Mouse (Mus musculus) thymus, postnatal 36 days (tissue): ENCODE data around the gene Ubtd2.
A peak's percentile ranks its signal among the peaks of the same experiment; 100 is the strongest.

Experiments used
- DNase-seq, 2 experiments: peaks; one replicate each; pipeline ENCODE4 v3.0.0; 2022; ENCODE audit warnings: mixed read lengths in 2 of 2

Ubtd2 gene

DNA sequence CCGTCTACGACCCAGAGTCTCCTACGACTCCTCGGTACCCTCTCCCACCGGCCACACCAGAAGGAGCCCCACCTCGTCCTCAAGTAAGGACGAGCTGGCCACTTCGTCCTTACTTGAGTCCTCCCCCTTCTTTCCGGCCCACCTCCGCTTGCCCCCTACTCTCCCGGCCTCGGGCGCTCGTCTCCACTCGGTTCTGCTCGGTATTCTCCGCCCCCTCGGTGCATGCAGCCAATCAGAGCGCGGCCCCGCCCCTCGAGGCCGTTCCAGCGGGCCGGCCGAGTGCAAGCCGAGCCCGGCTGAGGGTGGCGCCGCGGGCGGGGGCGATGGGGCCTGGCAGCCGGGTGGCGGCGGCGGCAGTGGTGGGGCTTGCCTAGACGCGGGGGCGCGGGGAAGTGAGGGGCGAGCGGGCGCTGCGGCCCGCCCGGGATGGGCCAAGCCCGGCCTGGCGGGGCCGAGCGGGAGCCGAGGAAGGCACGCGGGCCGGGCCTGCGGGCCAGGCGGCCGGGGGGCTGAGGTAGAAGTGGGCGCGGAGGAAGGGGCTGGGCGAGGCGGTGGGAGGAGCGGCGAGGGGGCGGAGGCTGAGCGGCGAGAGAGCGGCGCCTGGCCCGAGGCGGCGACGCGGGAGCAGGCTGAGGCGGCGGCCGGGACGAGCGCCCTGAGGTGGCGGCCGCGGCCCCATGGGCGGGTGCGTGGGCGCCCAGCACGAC lies at the start of gene Ubtd2:
Ubtd2 (plus strand) TSS at position 571 of the 707 bp plus-strand sequence.
- peak; percentile 99 for DNase-seq

DNA sequence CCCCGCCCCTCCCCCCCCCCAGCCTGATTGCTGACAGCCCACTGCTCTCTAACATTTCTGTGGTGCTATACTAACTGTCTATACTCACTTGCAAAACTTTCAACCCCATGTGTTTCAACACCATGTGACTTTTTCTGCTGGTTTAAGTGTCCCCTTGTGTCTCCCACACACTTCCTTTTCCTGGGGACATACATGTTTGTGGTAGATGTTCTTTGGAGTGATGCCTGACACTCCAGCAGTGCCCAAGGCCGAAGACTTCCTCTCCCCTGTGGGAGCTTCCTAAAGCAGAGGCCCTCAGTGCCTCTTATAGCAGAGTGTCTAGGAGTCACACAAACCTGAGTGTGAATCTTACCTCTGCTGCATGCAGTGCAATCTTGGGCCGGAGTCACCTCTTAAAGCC lies 47.3 kb upstream of the Ubtd2 start:
- no peak for DNase-seq

DNA sequence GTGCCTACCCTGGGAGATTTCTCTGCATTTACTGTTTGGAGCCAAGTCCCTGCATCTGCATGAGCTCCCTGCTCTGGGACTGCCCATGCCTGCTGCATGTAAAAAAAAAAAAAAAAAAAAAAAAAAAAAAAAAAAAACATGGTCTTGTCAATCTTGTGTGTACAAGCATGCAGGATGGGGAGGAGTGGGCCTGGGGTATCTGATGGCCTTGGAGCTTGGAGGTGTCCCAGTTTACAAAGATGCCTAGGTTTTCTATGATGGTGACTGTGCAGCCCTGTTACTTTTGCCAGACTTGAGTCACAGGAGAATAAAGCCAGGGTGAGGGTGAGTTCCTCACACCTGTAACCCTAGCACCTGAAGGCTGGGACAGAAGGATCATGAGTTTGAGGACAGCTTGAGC lies 46.1 kb upstream of the Ubtd2 start:
- no peak for DNase-seq

DNA sequence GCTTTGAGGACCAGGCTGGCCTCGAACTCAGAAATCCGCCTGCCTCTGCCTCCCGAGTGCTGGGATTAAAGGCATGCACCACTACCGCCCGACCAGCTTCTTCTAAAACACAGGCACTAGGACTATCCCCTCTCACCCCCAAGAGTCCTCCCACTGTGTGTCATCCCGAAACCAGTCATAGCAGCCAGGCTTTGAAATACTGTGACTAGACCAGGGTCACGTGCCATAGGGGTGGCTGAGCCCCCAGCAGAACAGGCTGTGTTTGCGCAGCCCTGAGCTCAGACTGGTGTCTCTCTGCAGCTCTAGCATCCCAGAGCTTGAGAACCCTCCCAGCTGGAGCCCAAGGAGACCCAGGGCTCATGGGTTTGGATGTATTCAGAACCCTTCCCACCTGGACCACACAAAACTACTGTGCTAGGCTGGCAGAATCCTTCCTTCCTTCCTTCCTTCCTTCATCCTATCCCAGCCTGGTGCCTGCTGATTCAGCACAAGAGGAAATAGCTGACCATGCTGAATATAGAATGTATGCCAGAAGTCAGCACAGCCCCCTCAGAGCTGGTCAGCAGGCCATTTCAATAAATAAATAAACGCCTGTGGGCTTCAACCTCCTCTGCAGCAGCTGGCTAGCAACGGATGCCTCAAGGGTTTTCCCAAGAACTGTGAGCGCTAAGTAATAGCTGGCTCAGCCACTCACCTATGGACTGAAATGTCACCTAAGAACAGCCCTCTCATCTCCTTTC lies 45.2 kb upstream of the Ubtd2 start:
- DNase-seq: no peak

DNA sequence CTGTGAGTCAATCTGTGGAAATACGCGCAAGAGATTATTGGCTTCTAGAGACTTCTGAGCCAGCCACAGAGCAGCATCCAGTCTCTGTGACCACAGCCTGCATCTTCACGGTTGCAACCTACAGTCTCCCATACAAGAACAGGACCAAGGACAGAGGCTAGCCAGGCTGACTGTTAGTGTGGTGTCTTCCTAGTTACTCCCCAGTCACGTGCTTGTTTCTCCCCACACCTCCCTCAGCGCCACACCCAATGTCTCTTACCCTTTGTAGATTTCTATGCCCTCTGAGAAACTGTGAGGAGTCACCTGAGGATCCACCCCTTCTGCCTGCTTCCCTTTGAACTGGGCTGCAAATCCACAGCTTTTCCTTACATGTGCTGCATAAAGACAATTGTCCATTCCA lies 35.2 kb upstream of the Ubtd2 start:
- DNase-seq: no peak

DNA sequence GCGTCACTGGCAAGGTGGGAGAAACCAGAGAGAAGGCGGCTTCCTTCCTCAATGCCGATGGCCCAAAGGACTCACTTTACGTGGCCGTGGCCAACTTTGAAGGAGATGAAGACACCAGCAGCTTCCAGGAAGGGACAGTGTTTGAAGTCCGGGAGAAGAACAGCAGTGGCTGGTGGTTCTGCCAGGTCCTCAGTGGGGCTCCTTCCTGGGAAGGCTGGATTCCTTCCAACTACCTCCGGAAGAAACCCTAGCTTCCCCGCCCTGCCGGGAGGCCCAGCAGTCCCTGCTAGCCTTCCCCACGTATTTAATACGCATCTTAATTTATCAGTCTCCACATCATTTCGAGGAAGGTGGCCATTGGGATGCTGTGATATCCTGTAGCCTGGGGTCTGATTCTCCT lies 31.9 kb upstream of the Ubtd2 start:
- DNase-seq: no peak

DNA sequence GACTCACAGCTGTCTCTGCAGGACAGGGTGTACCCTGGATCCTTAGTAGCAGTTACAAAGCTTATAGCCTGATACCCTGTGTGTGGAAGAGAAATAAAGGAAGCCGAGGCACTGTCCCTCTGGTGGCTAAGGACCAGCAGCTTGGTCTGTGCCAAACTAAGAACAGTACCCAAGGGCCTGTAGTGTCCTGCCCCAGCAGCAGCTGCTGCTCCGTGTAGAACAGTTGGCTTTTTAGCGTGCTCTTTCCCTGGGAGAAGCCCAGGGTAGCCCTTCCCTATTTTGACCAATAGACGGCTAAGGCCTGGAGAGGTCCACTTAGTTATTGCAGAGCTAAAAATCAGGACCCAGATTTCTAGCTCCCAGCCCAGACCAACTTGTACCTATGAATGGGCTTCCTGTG lies 30.6 kb upstream of the Ubtd2 start:
- no peak for DNase-seq

DNA sequence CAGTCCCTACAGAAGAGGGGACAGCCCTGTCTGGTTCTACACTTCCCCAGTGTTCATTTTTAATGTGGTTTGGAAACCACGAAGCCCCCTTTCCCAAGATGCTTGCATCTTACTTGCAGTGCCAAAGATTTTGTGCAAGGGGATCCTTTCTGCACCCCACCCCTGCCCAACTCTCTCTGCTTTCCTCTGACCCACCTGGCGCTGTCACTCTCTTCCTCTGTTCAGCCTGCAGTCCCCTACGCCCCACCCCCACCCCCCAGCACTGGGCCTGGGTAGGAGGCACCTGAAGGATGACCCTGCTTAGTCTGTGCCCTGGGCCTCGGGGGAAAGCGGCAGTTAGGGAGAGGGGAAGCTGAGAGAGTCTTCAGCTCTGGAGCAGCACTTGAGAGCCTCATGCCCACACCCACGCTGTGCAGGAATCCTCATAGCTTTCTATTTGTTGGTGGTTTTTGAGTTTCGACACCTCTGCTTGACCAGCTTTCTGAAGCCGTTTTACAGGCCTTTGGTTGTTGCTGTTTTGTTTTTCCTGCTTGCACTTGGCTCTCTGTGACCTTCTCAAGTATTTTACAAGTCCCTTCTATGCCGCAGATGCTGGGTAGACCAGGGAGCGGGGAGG lies 30.0 kb upstream of the Ubtd2 start:
- no peak for DNase-seq

DNA sequence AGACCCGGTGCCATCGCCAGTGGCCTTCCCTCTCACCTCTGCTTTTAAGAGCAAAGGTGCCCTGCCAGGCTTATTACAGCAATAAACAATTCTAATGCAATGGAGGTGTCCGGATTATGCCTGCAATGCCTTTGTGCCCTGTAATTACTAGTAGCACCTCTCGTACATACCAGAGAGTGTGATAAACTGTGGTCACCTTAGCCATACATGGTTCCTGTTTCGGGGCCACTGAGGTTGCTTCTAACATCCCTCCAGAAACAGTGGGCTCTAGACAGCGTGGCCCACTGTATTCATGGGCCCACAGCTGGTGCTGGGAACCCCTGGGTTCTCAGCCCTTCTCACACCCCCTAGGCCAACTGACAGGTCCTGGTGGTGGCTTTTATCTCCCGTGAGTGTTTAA lies 27.6 kb upstream of the Ubtd2 start:
- no peak for DNase-seq

DNA sequence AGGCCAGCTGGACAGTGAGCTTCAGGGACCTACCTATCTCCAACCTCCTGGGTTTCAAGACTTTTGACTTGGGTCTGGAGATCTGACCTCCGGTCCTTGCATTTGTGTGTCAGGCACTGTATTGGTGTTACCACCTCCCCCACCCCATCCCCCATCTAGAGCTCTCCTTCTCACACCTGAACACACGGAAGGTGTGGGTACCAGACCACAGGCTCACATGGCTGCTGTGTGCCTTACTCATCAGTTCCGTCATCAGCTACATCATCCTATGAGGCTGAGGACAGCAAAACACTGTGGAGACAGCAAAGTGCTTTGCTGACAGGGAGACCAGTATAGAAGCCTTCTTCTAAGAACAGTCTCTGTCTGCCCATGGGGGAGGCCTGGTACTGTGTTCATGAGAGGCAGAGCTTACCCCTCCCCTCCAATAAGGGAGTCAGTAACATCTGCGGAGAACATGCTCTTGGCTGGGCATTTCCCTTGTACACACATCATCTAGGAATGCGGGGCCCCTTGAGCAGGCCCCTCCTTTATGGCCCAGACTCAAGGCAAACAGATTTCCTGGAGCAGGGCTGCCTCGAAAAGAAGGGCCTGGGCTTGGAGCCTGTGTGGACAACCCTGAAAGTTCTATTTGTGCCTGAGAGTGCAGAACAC lies 19.6 kb upstream of the Ubtd2 start:
- no peak for DNase-seq

DNA sequence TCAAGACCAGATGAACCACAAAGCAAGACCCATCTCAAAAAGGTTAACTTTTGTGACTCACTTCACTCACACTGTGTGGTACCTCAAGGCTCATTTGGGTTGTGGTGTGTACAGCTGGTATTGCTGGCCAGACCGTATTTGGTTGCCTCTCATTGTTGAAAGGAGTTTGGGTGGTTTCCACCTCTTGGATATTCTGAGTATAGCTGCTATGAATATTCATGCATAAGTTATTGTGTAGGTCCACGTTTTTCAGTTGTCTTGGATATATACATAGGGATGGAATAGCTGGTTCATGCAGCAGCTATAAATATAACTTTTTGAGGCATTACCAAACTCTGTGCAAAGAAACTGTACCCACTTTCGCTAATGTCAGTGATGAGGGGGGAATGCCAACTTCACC lies 12.6 kb upstream of the Ubtd2 start:
- no peak for DNase-seq

DNA sequence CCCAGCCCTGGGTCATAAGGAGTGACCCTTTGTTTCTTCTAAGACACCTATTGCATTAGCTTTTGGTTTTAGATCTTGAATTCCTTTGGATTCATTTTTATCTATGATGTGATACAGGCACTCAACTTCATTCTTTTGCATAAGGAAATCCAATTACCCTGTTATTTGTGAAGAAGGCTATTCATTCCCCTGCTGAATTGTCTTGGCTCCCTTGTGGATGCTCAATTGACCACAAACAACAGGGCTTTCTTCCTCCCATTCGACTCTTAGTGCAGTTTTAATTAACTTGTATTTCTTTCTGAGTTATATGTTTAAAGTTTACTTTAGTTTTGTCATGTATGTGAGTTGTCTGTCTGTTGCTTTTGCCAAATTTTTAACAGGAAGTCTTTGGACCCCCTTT lies 10.9 kb upstream of the Ubtd2 start:
- no peak for DNase-seq

DNA sequence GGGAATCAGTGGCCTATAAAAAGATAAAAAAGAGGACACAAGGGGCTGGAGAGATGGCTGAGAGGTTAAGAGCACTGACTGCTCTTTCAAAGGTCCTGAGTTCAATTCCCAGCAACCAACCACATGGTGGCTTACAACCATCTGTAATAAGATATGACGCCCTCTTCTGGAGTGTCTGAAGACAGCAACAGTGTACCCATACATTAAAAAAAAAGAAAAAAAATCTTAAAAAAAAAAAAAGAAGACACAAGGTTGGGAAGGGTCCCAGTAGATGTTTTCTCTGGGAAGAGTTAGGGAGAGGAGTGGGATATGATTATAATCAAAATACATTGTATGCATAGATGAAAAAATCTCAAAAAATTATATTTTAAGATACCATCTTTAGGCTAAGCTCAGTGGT lies 10.0 kb upstream of the Ubtd2 start:
- DNase-seq: no peak

DNA sequence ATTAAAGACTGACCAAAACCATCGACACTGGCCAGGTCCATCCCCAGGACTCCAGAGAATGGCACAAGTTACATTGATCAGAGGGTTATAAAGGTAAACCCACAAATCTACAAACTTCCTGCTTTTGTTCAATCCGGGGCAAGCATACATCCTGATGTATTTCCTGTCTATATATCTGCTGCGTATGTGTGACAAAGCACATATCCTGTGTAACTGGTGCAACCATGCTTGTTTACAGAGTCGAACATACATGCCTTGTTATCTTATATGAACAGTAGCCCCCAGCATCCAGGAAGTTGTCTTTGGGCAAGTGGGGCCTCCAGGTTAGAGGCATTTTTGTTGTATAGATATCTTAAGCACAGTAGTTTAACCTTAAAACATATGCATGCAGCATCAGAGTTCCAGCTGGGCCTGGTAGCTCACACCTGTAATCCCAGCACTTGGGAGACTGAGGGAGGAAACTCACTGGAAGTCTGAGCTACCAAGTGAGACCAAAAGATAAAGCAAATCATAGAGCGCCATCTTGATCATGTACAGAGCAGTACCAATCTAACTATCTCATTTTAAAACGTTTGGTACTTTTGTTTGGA lies 9.4 kb upstream of the Ubtd2 start:
- no peak for DNase-seq

DNA sequence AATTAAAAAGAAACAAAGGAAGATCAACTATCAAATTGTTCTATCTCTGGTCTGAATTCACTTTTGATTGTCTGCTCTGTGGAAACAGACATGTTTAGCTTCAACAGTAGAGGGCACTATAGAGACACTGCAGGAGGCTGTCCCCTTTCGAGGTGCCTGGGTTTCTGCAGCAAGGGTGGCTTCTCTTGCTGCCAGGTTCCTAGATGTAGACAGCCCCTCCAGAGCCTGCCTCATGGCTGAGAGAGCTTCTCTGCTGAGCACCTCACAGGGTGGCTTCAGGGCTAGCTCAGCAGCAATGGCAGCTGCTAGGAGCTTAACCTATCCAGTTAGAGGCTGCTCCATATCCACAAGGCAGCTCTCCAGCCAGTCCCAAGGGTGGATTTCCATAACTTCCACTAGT lies 5.0 kb upstream of the Ubtd2 start:
- DNase-seq: peak; percentile 34 to 44

DNA sequence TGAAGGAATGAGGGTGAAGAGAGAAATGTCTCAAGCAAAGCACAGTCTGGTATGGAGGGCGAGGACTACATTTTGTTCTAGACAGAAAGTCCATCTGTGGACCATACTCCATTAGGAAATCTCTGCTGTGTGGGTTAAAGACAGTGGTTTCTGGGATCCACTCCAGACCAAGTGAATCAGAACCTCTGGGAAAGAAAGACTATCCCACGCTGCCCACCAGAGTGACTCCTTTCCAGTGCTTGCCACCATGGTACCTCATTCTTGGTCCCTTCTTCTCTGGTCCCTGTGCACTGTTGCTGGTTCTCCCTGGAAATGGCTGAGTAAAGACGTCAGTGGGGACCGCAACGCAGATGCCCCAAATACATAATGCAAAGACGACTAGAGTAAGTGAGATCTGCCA lies 3.9 kb upstream of the Ubtd2 start:
- DNase-seq: no peak

DNA sequence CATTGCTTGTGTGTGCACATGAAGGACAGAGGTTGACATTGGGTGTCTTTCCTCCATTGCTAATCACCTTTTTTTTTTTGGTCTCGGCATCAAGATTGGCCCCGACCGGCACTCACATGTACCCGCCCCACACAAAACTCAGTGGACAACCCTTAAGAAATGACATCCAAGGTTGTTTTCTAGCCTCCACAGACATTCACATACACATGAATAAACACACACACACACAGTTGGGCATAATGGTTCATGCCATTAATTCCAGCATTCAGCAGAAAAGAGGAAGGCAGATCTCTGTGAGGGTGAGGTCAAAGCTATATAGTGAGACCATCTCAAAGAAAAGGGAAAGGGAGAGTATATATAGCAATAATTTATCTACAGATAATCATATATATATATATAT lies 2.4 kb upstream of the Ubtd2 start:
- DNase-seq: no peak

DNA sequence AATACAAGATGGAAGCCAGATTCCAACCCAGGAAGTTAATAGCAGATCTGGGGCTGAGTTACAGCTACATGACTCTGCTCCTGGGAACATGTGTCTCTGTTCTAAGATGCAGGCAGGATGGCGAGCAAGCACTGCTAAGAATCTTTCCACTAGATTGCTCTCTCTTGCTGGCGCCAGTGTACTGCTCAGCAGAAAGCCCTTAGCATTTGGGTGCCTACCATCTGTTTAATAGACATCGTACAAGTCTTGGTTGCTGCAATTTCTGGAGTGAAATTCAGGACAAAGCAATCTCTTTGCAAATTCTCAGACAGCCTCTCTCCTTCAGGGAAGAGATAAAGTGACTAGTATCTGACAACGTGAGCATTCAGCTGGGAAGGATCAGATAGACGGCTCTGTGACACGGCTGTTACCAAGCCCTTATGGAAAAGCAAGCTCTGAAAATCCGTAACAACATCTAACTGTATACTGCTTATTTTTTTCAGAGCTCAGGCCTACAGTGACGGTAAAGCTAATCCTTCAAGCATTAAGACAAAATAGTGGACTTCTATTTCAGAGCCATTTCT lies 1.7 kb upstream of the Ubtd2 start:
- DNase-seq: no peak

DNA sequence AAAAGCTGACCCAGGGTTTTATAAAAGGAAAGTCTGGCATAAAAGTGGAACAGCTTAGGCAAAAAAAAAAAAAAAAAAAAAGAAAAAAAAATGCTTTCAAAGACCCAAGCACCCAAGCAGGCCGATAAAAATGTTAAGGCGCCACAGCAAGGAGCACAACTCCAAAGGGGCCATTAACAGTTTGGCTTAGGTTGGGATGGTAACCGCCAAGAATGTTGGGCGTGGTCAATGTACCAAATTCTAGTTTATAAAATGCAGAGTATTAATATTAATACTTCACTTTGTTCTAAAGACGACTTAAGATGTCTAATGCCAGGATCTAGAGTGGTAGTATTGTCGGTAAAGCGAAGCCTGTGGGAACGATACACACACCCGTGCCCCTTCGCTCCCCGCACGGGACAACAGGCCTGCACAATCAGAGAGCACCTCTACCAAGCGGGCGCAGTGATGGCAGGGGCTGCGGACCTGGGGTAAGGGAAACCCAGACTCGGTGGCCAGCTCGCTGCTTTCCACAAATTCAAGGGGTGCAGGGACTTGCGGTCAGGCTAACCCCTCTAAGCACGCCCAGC lies 855 bp upstream of the Ubtd2 start:
- no peak for DNase-seq

DNA sequence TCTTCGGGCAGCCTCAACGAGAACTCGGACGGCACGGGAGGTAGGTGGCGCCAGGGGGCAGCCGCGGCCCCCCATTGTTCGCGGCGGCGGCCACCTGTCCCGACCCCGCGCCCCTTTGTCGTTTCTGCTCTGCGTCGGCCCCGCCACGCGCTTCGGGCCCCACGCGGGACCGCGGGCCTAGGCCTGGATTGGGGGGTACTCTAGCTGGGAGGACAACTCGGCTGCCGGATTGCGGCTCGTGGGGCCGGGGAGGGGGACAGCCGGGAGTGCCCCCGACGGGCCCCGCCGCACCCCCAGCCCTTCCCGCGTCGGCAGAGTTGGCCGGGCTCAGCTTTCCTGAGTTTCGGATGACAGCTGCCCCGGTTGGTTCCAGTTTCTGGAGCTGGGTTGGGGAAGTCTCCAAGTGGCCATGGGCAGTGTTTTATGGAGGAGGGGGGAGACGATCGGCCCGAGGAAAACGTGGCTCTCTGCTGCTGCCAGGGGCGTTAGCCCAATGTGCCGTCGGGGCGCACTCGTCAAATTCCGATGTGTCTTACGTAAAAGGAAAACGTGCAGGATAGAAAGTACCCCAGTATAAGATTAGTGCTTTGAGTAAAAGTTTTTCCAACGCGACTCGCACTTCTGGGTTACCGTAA lies 454 bp downstream of the Ubtd2 start:
- no peak for DNase-seq

DNA sequence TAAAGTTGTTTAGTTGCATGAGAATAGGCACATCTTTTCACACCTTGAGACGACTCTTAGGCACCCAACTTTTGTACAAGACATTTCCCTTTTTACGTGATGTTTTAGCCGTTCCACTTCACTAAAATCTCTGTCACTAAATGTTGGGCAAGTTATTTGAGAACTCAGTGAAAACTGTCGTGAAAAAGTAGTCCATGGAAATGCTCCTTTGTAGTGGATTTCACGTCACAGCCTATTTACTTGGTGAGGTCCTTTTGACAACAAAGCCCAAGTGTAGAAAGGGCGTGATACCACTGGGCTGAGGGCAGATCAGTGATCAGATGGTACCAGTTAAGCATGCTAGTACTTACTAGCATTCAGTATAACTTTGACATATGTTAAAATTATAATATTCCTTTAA lies 1.2 kb downstream of the Ubtd2 start:
- no peak for DNase-seq

DNA sequence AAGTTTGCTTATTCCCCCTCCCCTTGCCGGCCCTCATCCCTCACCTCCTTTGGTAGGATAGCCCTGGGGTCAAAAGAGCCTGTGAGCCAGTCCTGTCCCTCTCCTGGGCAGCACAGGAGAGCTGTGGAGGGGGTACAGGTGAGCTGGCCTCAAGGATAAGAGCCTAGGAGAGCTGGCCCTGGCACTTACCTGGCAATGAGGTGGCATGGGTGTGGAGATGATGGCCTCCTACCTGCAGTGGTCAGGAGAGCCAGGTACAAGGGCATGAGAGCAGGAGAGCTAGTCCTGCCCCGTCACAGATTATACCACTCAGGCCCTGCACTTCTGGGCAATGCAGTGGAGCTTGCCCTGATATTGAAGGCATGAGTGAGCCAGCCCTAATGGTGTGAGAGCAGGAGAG lies 9.1 kb downstream of the Ubtd2 start:
- DNase-seq: no peak
